Mouse (Mus musculus) frontal cortex, adult 2 months (tissue): ENCODE measurements around the gene Rassf8. TPM values are rescaled to one million over a fixed set of nuclear protein-coding genes. Genes with fewer than 3 reads are reported as not detected.
A peak's percentile ranks its signal among the peaks of the same experiment; 100 is the strongest.

Source experiments
- DNase-seq, 2 experiments: peaks; one replicate each; pipeline ENCODE4 v3.0.0; 2022; ENCODE audit warnings: low spot score in 1 of 2; ENCODE audit errors: extremely low spot score in 1 of 2
- polyA plus RNA-seq: library from polyadenylated mRNA; depleted of rRNA; stranded (reverse); fragments of >200 nt; gene quantifications from 2 replicates; pipeline ENCODE4 v1.2.3, GENCODE M21; 2012; rRNA removed

Gene Rassf8
- polyA plus RNA-seq, 1 experiment = 35.0 TPM

DNA sequence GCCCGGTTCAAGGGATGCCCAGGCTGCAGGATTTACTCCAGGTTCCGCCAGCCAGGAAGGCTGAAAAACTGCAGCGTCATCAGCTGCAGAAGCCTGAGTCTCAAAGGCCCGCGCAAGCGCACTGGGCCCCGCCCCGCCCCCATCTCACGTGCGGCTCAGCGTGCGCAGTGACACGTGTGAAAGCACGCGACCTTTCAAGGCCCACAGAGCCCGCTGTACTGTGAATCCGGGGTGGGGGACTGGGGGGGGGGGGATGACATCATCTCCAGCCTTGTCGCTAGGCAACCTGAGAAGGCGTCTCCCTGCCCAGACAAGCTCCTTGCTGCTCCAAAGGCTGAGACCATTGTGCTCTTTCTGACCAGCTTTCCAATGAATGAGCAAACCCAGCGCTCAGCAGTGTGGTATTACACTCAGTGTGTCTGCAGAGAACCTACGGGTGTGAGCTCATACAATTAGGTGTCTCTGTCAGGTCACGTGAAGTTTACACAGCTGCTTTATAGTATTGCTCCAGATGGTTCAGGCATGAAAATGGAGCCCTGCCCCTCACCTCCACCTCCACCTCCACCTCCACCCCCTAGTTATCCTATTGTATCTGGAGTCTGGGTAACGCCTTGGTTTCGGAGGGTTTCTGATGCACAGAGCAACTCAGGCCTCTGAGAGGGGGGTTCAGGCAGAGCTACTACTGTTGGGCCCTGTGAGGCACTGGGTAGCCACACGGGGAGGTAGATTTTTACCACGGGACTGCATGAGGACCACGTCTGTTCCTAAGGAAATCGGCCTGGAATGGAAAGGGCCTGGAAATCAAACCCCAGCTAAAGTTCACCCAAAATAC is 109.4 kb downstream of the Rassf8 start:
- DNase-seq = peak; percentile 96 to 99

DNA sequence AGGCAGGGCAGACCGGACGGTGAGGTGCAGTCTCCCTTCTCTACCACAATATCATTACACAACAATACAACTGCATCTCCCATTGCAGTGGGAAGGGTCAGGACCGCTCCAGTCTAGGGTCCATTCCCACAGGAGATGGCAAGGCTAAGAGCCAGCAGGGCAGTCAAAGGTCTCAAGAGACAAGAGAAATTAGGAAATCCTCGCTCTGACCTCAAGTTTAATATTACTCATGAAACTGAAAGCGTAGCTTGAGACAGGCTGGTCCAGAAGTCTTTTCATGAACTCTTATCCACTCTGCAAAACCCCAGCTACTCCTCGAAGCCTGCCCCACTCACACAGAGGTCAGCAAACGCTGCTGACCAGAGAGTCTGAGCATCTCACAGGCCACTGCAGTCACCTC is 110.9 kb downstream of the Rassf8 start:
- no peak for DNase-seq

DNA sequence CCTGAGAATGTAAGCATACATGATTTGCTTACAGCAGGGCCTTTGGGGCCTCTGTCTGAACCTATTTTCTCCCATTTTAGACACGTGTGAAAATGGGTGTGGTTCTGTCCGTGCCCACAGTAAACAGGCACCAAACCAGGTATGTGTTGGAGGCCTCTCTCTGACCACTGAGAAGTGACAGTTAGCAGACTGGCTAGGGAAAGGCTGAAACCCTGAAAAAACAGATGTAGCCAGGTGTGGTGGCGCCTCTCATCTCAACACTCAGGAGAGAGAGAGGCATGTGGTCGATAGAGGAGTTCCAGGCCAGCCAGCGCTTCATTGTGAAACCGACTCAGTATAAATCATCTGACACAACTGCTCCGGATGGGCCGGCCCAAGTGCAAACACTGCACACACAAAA is 111.9 kb downstream of the Rassf8 start:
- DNase-seq = no peak

DNA sequence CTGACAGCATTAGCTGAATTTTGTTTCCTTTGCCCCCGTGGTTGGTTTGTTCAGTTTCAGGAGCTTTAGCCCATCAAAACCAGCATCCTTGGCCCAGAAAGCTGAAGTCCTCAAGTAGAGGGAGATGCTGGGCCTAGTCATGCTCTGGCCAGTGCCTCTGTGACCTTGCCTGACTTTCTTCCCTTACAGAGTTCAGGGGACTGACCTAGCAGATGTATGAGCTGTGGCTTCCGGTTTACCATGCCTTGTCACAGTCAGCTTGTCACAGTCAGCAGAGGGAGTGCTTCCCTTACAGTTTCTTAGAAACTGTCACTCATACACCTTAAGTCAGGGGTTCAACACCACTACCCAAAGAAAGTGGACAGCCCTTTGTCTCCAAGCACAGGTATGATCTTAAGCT is 113.8 kb downstream of the Rassf8 start:
- DNase-seq = no peak

DNA sequence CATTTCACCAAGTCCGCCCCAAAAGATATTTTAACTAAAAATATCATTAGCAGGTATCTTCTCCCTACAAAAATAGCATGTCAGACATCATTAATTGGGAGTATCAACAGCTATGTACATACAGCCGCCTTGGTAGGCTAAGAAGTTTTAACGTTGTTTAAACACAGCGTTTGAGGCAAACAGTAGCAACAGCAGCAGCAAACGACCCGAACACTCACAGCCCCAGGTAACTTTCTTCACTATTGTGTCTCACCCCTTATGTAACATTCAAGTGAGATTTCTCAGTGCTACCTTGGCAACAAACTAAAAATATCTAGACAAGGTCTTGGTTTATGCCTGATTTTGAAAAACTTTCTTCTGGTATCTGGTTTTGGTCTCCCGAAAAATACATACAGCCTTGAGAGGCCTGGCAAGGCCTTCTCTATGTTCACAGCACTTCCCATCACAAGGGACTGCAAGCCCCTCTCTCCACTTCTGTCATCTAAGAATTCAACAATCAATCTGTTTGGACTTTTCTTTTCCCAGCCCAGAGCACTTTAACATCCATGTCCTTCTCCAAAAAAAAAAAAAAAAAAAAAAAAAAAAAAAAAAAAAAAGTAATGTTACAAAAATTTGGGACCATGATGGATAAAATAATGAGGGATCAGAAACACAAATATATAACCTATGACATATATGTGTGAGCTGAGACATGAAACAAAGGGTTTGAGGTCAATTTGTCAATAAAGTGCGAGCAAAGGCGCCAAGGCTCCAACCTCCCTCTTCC is 115.1 kb downstream of the Rassf8 start:
- DNase-seq = no peak

DNA sequence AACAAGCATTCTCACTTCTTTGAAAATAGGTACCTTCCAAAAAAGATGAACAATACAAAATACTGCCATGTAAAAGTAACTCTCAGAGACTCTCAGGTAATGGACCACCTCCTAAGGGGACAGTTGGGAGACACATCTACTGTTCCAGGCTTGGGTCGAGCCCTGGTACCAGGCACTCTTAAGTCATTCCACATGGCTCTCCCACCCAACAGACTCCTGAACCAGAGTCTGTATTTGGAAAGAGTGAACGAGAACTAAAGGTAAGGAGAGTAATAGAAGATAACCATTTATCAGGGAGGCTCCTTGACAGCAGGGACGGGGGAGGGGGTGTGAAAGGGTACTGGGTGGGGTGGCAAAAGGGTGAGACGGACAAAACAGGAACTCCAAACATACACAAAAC is 115.8 kb downstream of the Rassf8 start:
- DNase-seq = no peak

DNA sequence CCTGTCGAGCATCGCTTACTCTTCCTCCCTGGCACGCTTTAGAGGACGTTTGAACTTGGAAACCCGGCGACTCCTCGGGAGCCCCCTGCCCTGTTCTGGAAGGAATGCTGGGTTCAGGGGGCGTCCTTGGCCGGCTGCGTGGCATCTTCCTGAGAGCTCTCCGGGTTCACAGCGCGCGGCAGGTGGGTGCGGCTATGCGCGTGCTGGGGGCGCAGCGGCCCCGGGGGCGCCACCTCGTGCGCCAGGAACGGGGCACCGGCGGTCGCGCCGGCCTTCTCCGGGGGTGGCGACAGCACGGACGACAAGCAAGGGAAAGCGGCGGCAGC is 116.2 kb downstream of the Rassf8 start:
- no peak for DNase-seq

DNA sequence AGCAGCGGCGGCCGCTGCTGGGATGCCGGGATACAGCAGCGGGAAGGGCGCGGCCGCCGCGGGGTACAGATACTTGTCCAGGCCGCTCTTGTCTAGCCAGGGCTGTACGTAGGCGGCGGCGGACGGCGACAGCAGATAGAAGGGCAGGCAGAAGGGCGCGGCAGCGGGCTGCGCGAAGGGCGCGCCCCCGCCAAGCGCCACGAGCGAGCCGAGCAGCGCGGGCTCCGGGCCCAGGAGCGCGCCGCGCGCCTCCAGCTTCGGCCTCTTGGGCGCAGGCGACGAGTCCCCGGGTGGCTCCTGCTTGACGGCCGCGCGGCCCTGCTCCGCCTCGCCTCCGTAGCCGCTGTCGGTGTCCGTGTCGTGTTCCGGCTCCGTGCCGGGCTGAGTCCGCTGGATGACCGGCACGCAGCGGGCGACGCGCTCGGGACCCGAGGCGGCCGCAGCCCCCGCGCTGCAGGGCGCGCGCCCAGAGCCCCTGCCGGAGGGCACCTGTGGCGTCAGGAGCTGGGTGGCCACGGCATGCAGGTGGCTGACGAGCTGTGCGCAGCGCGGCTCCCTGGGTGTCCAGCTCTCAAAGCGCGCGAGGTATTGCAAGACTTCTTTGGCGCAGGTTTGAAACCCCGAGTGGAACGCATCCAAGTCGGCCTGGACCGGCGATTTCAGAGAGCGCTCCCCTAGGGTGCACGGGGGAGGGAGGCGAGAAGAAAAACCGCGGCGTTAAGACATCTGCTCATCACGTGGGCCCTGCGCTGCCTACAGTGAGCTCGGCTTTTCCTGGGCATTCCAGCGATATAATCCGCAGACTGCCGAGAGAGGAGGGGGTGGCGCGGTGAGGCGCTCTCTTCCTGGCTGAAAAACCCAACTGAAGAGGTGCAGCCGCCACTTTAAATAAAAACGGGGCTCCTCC is 116.8 kb downstream of the Rassf8 start:
- DNase-seq = peak; percentile 61 to 85

DNA sequence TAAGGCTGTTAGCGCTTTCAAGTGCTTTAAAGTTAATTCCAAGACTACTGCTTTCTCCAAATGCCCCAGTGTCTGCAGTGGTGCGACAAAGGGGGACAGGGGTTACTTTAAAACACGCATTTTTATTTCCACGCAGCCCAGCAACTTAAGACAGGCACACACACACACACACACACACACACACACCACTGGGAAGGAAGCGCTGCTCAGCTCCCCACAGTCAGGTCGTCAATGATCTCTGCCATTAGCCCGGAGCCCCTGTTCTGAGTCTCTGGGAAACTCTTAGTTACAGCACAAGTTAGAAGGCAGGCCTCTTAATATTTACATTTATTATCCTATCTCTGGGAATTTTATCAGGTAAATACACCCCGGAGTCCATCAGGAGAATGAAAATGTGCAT is 117.6 kb downstream of the Rassf8 start:
- DNase-seq = no peak

DNA sequence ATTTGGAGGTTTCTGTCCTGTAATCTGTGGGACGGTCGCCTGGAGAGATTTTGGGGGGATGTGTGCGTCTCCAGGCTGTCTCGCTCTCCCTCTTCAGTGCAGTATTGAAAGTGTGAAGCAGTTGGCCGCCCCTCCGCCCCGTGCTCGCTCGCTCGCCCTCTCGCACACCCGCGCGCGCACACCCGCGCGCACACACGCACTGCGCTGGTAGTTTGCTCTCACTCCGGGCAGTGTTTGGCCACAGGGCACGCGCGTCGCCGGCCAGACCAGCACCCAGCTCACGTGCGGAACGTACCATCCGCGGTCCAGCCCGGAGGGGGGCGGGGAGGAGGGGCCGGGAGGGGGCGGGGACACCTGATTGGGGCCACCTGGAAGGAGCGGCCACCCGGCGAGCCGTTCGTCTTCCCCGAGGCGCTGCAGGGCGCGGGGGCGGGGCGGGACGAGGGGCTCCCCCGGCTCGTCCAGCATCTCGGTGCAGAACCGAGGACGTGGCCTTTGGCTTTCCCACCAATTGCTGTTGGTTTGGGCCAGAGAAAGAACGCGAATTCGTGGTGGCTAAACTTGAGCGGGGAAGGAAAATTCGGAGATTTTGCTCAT is 118.8 kb downstream of the Rassf8 start, which contains the start of gene Bhlhe41:
Gene Bhlhe41, minus strand, starts transcription at position 270 of the 597 bp plus-strand sequence.
- peak in 1 of 2 experiments; percentile 77 for DNase-seq

DNA sequence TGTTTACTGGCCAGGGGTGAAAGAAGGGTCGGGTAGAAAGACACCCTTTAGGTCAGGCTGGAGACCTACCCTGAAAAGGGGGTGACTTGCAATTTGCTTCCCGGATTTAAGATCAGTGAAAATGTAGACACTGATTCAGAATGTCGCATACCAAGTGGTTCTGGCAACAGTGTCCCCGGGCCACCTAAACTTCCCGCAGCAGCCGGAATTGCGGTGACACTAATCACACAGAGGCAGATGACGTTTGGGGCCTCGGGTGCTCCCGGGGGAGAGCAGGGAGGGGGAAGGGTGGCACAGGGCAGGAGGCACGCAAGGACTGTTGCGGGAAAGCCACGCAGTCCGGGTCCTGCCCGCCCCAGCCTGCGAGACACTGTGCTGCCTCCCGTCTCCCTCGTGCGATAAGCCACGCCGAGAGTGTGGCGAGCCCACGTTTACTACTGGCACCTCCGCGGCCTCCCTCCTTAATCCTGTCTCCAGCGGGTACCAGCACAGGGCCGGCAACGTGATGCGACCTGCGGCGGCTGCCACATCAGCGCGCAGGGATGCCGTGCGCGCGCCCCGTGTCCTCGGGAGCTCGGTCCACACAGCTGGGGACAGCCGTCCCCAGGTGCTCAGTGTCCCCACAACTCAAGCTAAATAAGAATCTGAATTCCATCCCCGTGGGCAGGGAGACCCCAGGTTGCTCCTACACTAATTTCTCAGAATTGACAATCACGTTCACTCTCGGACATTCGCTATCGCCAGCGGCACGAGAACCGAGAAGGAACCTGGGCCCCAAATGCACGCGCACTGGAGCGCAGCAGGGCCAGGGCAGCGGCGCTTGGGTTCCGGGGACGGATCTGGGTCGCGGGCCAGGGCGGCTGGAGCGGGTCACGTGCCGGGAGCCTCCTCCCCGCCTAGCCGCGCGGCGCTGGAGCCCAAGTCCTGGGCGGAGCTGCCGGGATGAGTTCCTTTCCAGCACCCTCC is 119.6 kb downstream of the Rassf8 start:
- peak; percentile 69 to 87 for DNase-seq

DNA sequence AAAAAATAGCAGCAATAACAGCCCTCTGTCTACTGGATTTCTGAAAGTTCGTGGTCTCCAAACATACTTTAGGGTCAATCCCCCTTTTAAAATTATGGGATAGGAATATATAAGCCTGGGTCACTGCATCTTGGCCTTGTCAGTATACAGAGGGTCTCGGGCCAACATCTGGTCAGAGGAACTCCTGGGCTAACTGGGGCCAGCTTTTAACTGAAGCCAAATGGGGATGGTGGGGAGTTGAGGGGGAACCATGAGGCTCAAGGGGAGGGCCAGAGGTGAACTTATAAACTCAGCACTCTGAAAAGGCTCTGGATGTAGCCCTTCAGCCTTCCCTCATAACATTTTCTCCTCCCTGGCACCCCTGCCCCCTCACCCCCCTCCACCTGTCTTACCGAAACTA is 120.6 kb downstream of the Rassf8 start:
- no peak for DNase-seq

Other genes with a start within 250 kb of the Rassf8 start
- gene Lmntd1, start 132.4 kb upstream of the Rassf8 start, polyA plus RNA-seq = 1.7 and 2.1 TPM in 2 replicates
- gene Tuba3b, start 131.0 kb upstream of the Rassf8 start, polyA plus RNA-seq = not detected in 2 replicates
- gene Bhlhe41, start 118.8 kb downstream of the Rassf8 start, polyA plus RNA-seq = 20.6 and 25.2 TPM in 2 replicates
- 5.8 and 6.5 TPM in 2 replicates for gene Sspn, start 184.9 kb downstream of the Rassf8 start, polyA plus RNA-seq